ENCODE assay signal across 28 mouse cellular contexts in the genomic region with DNA sequence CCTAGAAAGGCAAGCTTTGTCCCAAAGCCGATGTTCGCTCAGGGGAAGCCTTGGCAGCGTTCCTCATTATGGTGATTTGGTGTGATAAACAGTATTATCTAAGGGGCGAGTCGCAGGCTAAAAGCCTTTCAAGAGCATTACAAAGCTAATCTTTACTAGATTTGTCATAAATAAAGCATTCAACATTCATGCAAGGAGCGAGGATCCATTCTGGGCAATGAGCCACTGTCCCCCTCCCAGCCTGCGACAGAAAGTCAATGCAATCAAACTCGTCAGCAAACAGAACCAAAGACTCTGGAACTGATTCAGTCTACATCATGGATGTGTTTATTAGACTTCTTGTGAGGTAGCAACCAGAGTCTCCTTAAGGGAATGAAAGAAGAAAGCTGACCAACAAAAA.
DNase-seq lines count a peak whose midpoint lies in the region; ATAC-seq and TF ChIP-seq lines count a peak whose summit lies in the region.
"Had no signal": no experiment of that assay in that cellular context is flagged by ENCODE, and none has a peak within 500 bp of the region (broad histone marks: within the 10 kb centered on the region; RNA-seq: fewer than 3 reads in every experiment).

No protein-coding gene starts in this region.

- H3K36me3 ChIP-seq in forebrain, postnatal 0 days (ENCODE audit: insufficient read depth) = no peaks in the 10 kb centered on the region
- H3K36me3 ChIP-seq in forebrain, embryonic 16.5 days (ENCODE audit: control insufficient read depth, insufficient read depth) = no peaks in the 10 kb centered on the region
- no peaks in the 10 kb centered on the region for H3K36me3 ChIP-seq in lung, embryonic 15.5 days
- H3K36me3 ChIP-seq: embryonic facial prominence, embryonic 12.5 days; heart, embryonic 10.5 days; heart, embryonic 15.5 days; hindbrain, embryonic 12.5 days; kidney, embryonic 15.5 days; limb, embryonic 13.5 days; neural tube, embryonic 15.5 days; stomach, embryonic 15.5 days had no signal

- H3K9ac ChIP-seq in forebrain, postnatal 0 days = no peak overlapping the region
- H3K9ac ChIP-seq in forebrain, embryonic 16.5 days (replicated peaks; ENCODE audit: low read depth, low read length) = no peak overlapping the region
- no peak overlapping the region for H3K9ac ChIP-seq in lung, embryonic 15.5 days
- H3K9ac ChIP-seq: embryonic facial prominence, embryonic 12.5 days; heart, embryonic 15.5 days; hindbrain, embryonic 12.5 days; kidney, embryonic 15.5 days; limb, embryonic 13.5 days; neural tube, embryonic 15.5 days; stomach, embryonic 15.5 days had no signal

- DNase-seq in forebrain, postnatal 0 days = peak; percentile 31
- DNase-seq in lung, adult 2 months = no peak
- peak; percentile 37 for DNase-seq in brain, embryonic 14.5 days (ENCODE audit: low read depth)
- DNase-seq in lung, postnatal 10 days = peak; percentile 18
- DNase-seq in right cerebral cortex, postnatal 36 days (ENCODE audit: low spot score in 2 of 2) = no peak
- DNase-seq: adrenal gland, postnatal 25 days; cerebellum, adult 2 months; embryo, embryonic 11 days; gastrocnemius, postnatal 10 days; kidney, adult 18-20 months; kidney, postnatal 25 days; retina, postnatal 1 day; right cerebral cortex, postnatal 14 days; thymus, postnatal 14 days had no signal

- 0 out of 2 replicates have a peak, but pooled peaks cover 3% of the 10 kb centered on the region for H3K4me1 ChIP-seq in forebrain, postnatal 0 days (ENCODE audit: insufficient read depth)
- H3K4me1 ChIP-seq in forebrain, embryonic 16.5 days (replicated peaks; ENCODE audit: control insufficient read depth, insufficient read depth, low read length) = no peaks in the 10 kb centered on the region
- H3K4me1 ChIP-seq in lung, embryonic 15.5 days = 0 out of 2 replicates have a peak, but pooled peaks cover 3% of the 10 kb centered on the region
- no peaks in the 10 kb centered on the region for H3K4me1 ChIP-seq in lung, adult 2 months (ENCODE audit: control insufficient read depth, insufficient read depth, low read length)
- H3K4me1 ChIP-seq: embryonic facial prominence, embryonic 12.5 days; heart, embryonic 10.5 days; heart, embryonic 15.5 days; hindbrain, embryonic 12.5 days; kidney, embryonic 15.5 days; limb, embryonic 13.5 days; neural tube, embryonic 15.5 days; stomach, embryonic 15.5 days had no signal

- no peak overlapping the region for H3K4me2 ChIP-seq in forebrain, postnatal 0 days (ENCODE audit: low read depth)
- no peak overlapping the region for H3K4me2 ChIP-seq in forebrain, embryonic 16.5 days (ENCODE audit: low read length)
- no peak overlapping the region for H3K4me2 ChIP-seq in lung, embryonic 15.5 days
- H3K4me2 ChIP-seq: embryonic facial prominence, embryonic 12.5 days; heart, embryonic 15.5 days; hindbrain, embryonic 12.5 days; kidney, embryonic 15.5 days; limb, embryonic 13.5 days; liver, embryonic 11.5 days; midbrain, embryonic 11.5 days; neural tube, embryonic 15.5 days; stomach, embryonic 15.5 days had no signal

- ATAC-seq in forebrain, postnatal 0 days = no peak
- no peak for ATAC-seq in forebrain, embryonic 16.5 days
- ATAC-seq in lung, embryonic 15.5 days (ENCODE audit: borderline replicate concordance, extremely low read depth, low FRiP score, low TSS enrichment) = peak; percentile 90; the same call in 1 of the 2 replicates
- ATAC-seq: CD4-positive, CD25-positive, alpha-beta regulatory T cell, adult 4 months had no signal

- no peak overlapping the region for H3K4me3 ChIP-seq in forebrain, postnatal 0 days (ENCODE audit: low read depth, low read length)
- no peak overlapping the region for H3K4me3 ChIP-seq in forebrain, embryonic 16.5 days (replicated peaks; ENCODE audit: low read length)
- H3K4me3 ChIP-seq in lung, embryonic 15.5 days = no peak overlapping the region
- H3K4me3 ChIP-seq in lung, adult 2 months (replicated peaks; ENCODE audit: extremely low read depth, low read depth, low read length) = no peak overlapping the region
- H3K4me3 ChIP-seq: embryonic facial prominence, embryonic 12.5 days; heart, embryonic 10.5 days; heart, embryonic 15.5 days; hindbrain, embryonic 12.5 days; kidney, embryonic 15.5 days; left cerebral cortex, adult 2 months; limb, embryonic 13.5 days; neural tube, embryonic 15.5 days; stomach, embryonic 15.5 days had no signal

- 40% methylated on average over 8 of the region's 8 CpGs for WGBS in forebrain, postnatal 0 days
- WGBS in forebrain, embryonic 16.5 days = 34% methylated on average over 8 of the region's 8 CpGs
- 40% methylated on average over 8 of the region's 8 CpGs for WGBS in lung, embryonic 15.5 days
- WGBS in lung, adult 2 months = 51% methylated on average over 8 of the region's 8 CpGs

- no peaks in the 10 kb centered on the region for H3K9me3 ChIP-seq in forebrain, postnatal 0 days (ENCODE audit: low read length)
- H3K9me3 ChIP-seq in forebrain, embryonic 16.5 days (ENCODE audit: control insufficient read depth, low read length) = no peaks in the 10 kb centered on the region
- H3K9me3 ChIP-seq in lung, embryonic 15.5 days = no peaks in the 10 kb centered on the region
- H3K9me3 ChIP-seq: embryonic facial prominence, embryonic 12.5 days; heart, embryonic 10.5 days; heart, embryonic 15.5 days; hindbrain, embryonic 12.5 days; kidney, embryonic 15.5 days; limb, embryonic 13.5 days; neural tube, embryonic 15.5 days; stomach, embryonic 15.5 days had no signal

- TF ChIP-seq POLR2A in lung, adult 2 months (IDR thresholded peaks at IDR 0.05; ENCODE audit: borderline replicate concordance, extremely low read depth, low read depth, low read length) = no peak
- TF ChIP-seq POLR2A in brain, embryonic 14.5 days (IDR thresholded peaks at IDR 0.05; ENCODE audit: borderline replicate concordance, extremely low read depth, insufficient read depth, insufficient read length, poor library complexity, severe bottlenecking) = no peak

- no peak overlapping the region for H3K27ac ChIP-seq in forebrain, postnatal 0 days (ENCODE audit: low read depth, low read length)
- no peak overlapping the region for H3K27ac ChIP-seq in forebrain, embryonic 16.5 days (ENCODE audit: low read length)
- H3K27ac ChIP-seq in lung, embryonic 15.5 days = no peak overlapping the region
- H3K27ac ChIP-seq: embryonic facial prominence, embryonic 12.5 days; heart, embryonic 10.5 days; heart, embryonic 15.5 days; hindbrain, embryonic 12.5 days; kidney, embryonic 15.5 days; left cerebral cortex, adult 2 months; limb, embryonic 13.5 days; neural tube, embryonic 15.5 days; stomach, embryonic 15.5 days had no signal

- TF ChIP-seq CTCF in forebrain, postnatal 0 days (IDR thresholded peaks at IDR 0.05; ENCODE audit: low read depth) = no peak
- TF ChIP-seq CTCF in lung, adult 2 months (IDR thresholded peaks at IDR 0.05; ENCODE audit: insufficient read depth, low read length) = no peak
- no peak for TF ChIP-seq CTCF in brain, embryonic 14.5 days (IDR thresholded peaks at IDR 0.05; ENCODE audit: borderline replicate concordance, extremely low read depth, insufficient read depth, insufficient read length)

- H3K27me3 ChIP-seq in forebrain, postnatal 0 days (ENCODE audit: insufficient read depth, low read length) = no peaks in the 10 kb centered on the region
- H3K27me3 ChIP-seq in forebrain, embryonic 16.5 days (replicated peaks; ENCODE audit: control insufficient read depth, insufficient read depth, low read length) = no peaks in the 10 kb centered on the region
- H3K27me3 ChIP-seq in lung, embryonic 15.5 days = no peaks in the 10 kb centered on the region
- H3K27me3 ChIP-seq: embryonic facial prominence, embryonic 12.5 days; heart, embryonic 15.5 days; hindbrain, embryonic 12.5 days; kidney, embryonic 15.5 days; limb, embryonic 13.5 days; neural tube, embryonic 15.5 days; stomach, embryonic 15.5 days had no signal

Comparison
In these comparisons a context has a peak if more than half of its experiments do, and no peak if none do; other contexts are left out.
1. DNase-seq: peak in forebrain, postnatal 0 days (single experiment), brain, embryonic 14.5 days (single experiment) and lung, postnatal 10 days (single experiment); none in lung, adult 2 months (single experiment) and right cerebral cortex, postnatal 36 days (0 of 2).